Mouse (Mus musculus): ENCODE measurements around the gene Slc19a2.

DNA sequence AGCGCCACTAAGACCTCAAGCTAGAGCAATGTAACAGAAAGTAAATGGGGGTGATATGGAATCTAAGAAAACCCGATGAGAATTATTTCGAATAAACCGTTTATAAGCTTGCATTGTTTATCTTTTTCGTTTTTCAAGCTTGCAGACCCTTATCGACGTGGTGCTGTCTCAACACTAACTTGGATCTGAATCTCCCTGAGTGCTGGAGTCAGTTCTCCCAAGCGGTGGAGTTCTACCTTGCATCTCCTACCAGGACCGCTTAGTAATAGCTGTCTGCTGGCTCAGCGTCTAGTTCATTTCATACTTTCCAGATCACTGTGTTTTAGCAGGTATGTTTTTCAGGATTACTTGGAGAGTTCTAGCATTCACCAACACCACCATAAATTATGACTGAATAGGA is 59.1 kb downstream of the Slc19a2 start:
- TF ChIP-seq CTCF (IDR thresholded peaks at IDR 0.05; ENCODE audit: low read depth, low read length) (no peak), POLR2A (IDR thresholded peaks at IDR 0.05; ENCODE audit: borderline replicate concordance, low read depth, low read length) (no peak)
